Mouse (Mus musculus) bone marrow macrophage, adult 2 months (primary cell): Measurements from ENCODE around the gene Mid1. TPM values are rescaled to one million over a fixed set of nuclear protein-coding genes. Genes with fewer than 3 reads are reported as not detected.

ENCODE experiments used
- H3K27ac ChIP-seq: 2 replicates; pipeline ENCODE4 v1.5.1; 2012; ENCODE audit warnings: low read depth, low read length; ENCODE audit not compliant: insufficient read depth
- H3K4me1 ChIP-seq: 2 replicates; pipeline ENCODE4 v1.6.1; 2012; ENCODE audit warnings: low read length; ENCODE audit not compliant: control insufficient read depth, insufficient read depth
- H3K4me3 ChIP-seq: 2 replicates; pipeline ENCODE4 v1.5.1; 2012; ENCODE audit warnings: mild to moderate bottlenecking, low read length, moderate library complexity; ENCODE audit not compliant: insufficient read depth
- CTCF ChIP-seq: IDR thresholded peaks from 2 replicates; pipeline ENCODE4 v1.5.1; 2012; ENCODE audit warnings: low read depth, mild to moderate bottlenecking, low read length, moderate library complexity
- POLR2A ChIP-seq: IDR thresholded peaks from 2 replicates; pipeline ENCODE4 v1.6.1; 2012; ENCODE audit warnings: mild to moderate bottlenecking, low read depth, low read length, borderline replicate concordance
- polyA plus RNA-seq: library from polyadenylated mRNA; stranded (reverse); fragments of >200 nt; gene quantifications from 2 replicates; pipeline ENCODE4 v1.2.4, GENCODE M21; 2012; ENCODE audit not compliant: missing spikeins, insufficient read depth, insufficient read length

Gene Mid1
- polyA plus RNA-seq, 1 experiment, result 22.0 TPM

GRCm38 (mm10) chrX:169909898-169910297, 224.9 kb downstream of the Mid1 start:
- no peak overlapping the region for H3K4me3 ChIP-seq
- H3K4me1 ChIP-seq, result peaks cover 5% of the 10 kb centered on the region
- TF ChIP-seq CTCF (no peak), POLR2A (no peak)
- H3K27ac ChIP-seq, result peak overlapping the region; percentile 19; the same call in 1 of the 2 replicates

GRCm38 (mm10) chrX:169915738-169916137, 230.7 kb downstream of the Mid1 start:
- Histone ChIP-seq H3K27ac (no peak overlapping the region), H3K4me1 (0 out of 2 replicates have a peak, but pooled peaks cover under 1% of the 10 kb centered on the region), H3K4me3 (no peak overlapping the region)
- no peak for TF ChIP-seq CTCF
- no peak for TF ChIP-seq POLR2A

- Histone ChIP-seq H3K27ac (no peak overlapping the region), H3K4me3 (no peak overlapping the region), H3K4me1 (peaks cover 10% of the 10 kb centered on the region; the same call in 1 of the 2 replicates)
- TF ChIP-seq POLR2A, result no peak
- no peak for TF ChIP-seq CTCF
Measured at GRCm38 (mm10) chrX:169922541-169922940, 237.5 kb downstream of the Mid1 start.

GRCm38 (mm10) chrX:169923417-169923816, 238.4 kb downstream of the Mid1 start:
- no peak for TF ChIP-seq CTCF
- no peak for TF ChIP-seq POLR2A
- no peak overlapping the region for H3K4me3 ChIP-seq
- peaks cover 10% of the 10 kb centered on the region; the same call in 1 of the 2 replicates for H3K4me1 ChIP-seq
- H3K27ac ChIP-seq, result no peak overlapping the region

GRCm38 (mm10) chrX:169925600-169925999, 240.6 kb downstream of the Mid1 start:
- Histone ChIP-seq H3K4me1 (peaks cover 10% of the 10 kb centered on the region; the same call in 1 of the 2 replicates), H3K4me3 (no peak overlapping the region), H3K27ac (no peak overlapping the region)
- TF ChIP-seq CTCF, result no peak
- TF ChIP-seq POLR2A, result no peak

- Histone ChIP-seq H3K4me3 (no peak overlapping the region), H3K4me1 (0 out of 2 replicates have a peak, but pooled peaks cover 6% of the 10 kb centered on the region), H3K27ac (no peak overlapping the region)
- TF ChIP-seq CTCF (no peak), POLR2A (no peak)
Measured at GRCm38 (mm10) chrX:169927110-169927817, 242.3 kb downstream of the Mid1 start.

DNA sequence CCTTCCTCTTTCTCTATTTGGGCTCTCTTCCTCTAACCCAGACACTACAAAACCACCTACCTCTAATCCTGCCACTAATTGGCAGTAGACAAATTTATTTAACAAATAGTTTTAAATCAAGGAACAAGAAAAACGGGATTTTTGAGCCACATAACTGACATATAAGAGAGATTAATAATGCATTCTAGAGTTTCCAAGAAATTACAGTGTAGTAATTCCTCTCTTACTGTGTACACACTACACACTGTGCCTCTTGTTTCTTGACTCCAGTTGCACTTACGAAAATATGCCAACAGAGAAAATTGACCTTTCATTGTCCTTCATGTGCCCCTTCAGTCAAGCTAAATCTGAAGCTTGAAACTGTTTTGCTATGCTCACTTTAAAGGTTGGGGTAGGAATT, 245.9 kb downstream of the Mid1 start:
- Histone ChIP-seq H3K27ac (no peak overlapping the region), H3K4me3 (no peak overlapping the region), H3K4me1 (0 out of 2 replicates have a peak, but pooled peaks cover 2% of the 10 kb centered on the region)
- TF ChIP-seq POLR2A, result no peak
- TF ChIP-seq CTCF, result no peak

- H3K4me1 ChIP-seq, result peaks cover 9% of the 10 kb centered on the region
- H3K27ac ChIP-seq, result no peak overlapping the region
- TF ChIP-seq CTCF (no peak), POLR2A (no peak)
- H3K4me3 ChIP-seq, result no peak overlapping the region
Measured at GRCm38 (mm10) chrX:169933228-169933627, 248.2 kb downstream of the Mid1 start.

DNA sequence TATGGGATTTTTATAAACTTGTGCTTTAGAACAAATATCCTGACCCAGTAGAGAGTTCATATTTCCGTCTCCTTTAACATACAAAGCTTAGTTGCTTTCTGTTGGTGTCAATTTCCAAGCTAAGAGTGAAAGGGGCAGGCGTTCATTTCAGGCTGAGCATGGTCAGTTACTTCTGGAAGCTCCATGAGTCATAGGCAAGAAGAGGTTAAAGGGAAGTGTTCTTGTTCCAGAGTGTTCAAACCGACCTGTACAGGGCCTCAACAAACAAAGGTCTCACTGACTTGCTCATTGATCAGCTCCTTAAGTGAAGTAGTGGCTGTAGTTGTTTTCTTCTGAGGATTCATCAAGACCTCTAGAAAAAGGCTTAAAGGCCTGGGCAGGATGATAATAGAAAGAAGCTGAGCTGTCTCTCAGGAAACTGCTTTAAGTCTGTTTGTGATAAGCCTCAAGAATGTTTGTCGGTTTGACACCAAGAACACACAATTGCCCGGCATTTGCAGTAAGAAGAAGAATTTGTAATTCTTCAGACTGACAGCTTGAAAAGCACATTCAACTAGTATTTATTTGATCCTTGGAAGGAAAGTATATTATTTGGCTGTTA, 252.2 kb downstream of the Mid1 start:
- no peak overlapping the region for H3K27ac ChIP-seq
- no peak overlapping the region for H3K4me3 ChIP-seq
- TF ChIP-seq CTCF (no peak), POLR2A (no peak)
- H3K4me1 ChIP-seq, result peaks cover 8% of the 10 kb centered on the region

GRCm38 (mm10) chrX:169940531-169940930, 255.5 kb downstream of the Mid1 start:
- H3K4me3 ChIP-seq, result no peak overlapping the region
- TF ChIP-seq POLR2A (no peak), CTCF (no peak)
- peaks cover 8% of the 10 kb centered on the region for H3K4me1 ChIP-seq
- H3K27ac ChIP-seq, result no peak overlapping the region
